Mouse (Mus musculus) A20 (cell line): ENCODE results near the gene Prkcq.

Source experiments
- DNase-seq: peaks from one replicate; pipeline ENCODE4 v3.0.0-alpha.2; 2011; ENCODE audit warnings: low read depth, low spot score

The Prkcq gene

GRCm38 (mm10) chr2:11218122-11218521 is 46.2 kb downstream of the Prkcq start:
- no peak for DNase-seq

GRCm38 (mm10) chr2:11219262-11219661 is 47.4 kb downstream of the Prkcq start:
- DNase-seq = no peak

- no peak for DNase-seq
These were observed 53.0 kb downstream of the Prkcq start for GRCm38 (mm10) chr2:11224808-11225484.

GRCm38 (mm10) chr2:11225485-11225876 is 53.6 kb downstream of the Prkcq start:
- DNase-seq = no peak

GRCm38 (mm10) chr2:11226555-11226954 is 54.6 kb downstream of the Prkcq start:
- DNase-seq = no peak

GRCm38 (mm10) chr2:11229126-11229525 is 57.2 kb downstream of the Prkcq start:
- DNase-seq = no peak

GRCm38 (mm10) chr2:11231118-11231517 is 59.2 kb downstream of the Prkcq start:
- no peak for DNase-seq

- no peak for DNase-seq
These were observed 60.1 kb downstream of the Prkcq start for GRCm38 (mm10) chr2:11231988-11232387.

- DNase-seq = no peak
These were observed 66.3 kb downstream of the Prkcq start for GRCm38 (mm10) chr2:11238254-11238653.

- no peak for DNase-seq
These were observed 67.6 kb downstream of the Prkcq start for GRCm38 (mm10) chr2:11239523-11239922.

GRCm38 (mm10) chr2:11245926-11246325 is 74.0 kb downstream of the Prkcq start:
- no peak for DNase-seq

- DNase-seq = peak; percentile 48
These were observed 82.0 kb downstream of the Prkcq start for GRCm38 (mm10) chr2:11253945-11254344.

GRCm38 (mm10) chr2:11254446-11254845 is 82.5 kb downstream of the Prkcq start:
- DNase-seq = no peak

GRCm38 (mm10) chr2:11257260-11257850 is 85.4 kb downstream of the Prkcq start:
- no peak for DNase-seq

- no peak for DNase-seq
These were observed 86.3 kb downstream of the Prkcq start for GRCm38 (mm10) chr2:11258181-11258580.

GRCm38 (mm10) chr2:11259361-11259760 is 87.5 kb downstream of the Prkcq start:
- DNase-seq = no peak

- no peak for DNase-seq
These were observed 92.9 kb downstream of the Prkcq start for GRCm38 (mm10) chr2:11264836-11265235.

- DNase-seq = no peak
These were observed 93.5 kb downstream of the Prkcq start for GRCm38 (mm10) chr2:11265455-11265854.

- peak; percentile 65 for DNase-seq
These were observed 94.4 kb downstream of the Prkcq start for GRCm38 (mm10) chr2:11266294-11266693.

- no peak for DNase-seq
These were observed 107.1 kb downstream of the Prkcq start for GRCm38 (mm10) chr2:11278965-11279364.

- no peak for DNase-seq
These were observed 108.3 kb downstream of the Prkcq start for GRCm38 (mm10) chr2:11280247-11280646.

- DNase-seq = no peak
These were observed 116.1 kb downstream of the Prkcq start for GRCm38 (mm10) chr2:11287834-11288530.

- peak; percentile 74 for DNase-seq
These were observed 116.6 kb downstream of the Prkcq start for GRCm38 (mm10) chr2:11288531-11288846.
